ENCODE assay signal across 29 mouse cellular contexts in genomic region chrX:93749165-93749564, GRCm38 (mm10).
DNase-seq lines count a peak whose midpoint lies in the region; ATAC-seq and TF ChIP-seq lines count a peak whose summit lies in the region.
"Had no signal": no experiment of that assay in that cellular context is flagged by ENCODE, and none has a peak within 500 bp of the region (broad histone marks: within the 10 kb centered on the region; RNA-seq: fewer than 3 reads in every experiment).

No protein-coding gene starts in this region.

- TF ChIP-seq RAD21 in MEL (IDR thresholded peaks at IDR 0.05; ENCODE audit: low read depth, low read length), result no peak

- peaks cover 0 to 15% of the 10 kb centered on the region in 2 experiments; a peak in 2 of 4 replicates for H3K36me3 ChIP-seq in MEL (ENCODE audit: control insufficient read depth in 1 of 2, insufficient read depth in 2 of 2, low read length in 2 of 2)
- H3K36me3 ChIP-seq in liver, embryonic 11.5 days (ENCODE audit: control insufficient read depth, insufficient read depth, low read length), result no peaks in the 10 kb centered on the region
- no peaks in the 10 kb centered on the region for H3K36me3 ChIP-seq in liver, embryonic 14.5 days (replicated peaks; ENCODE audit: control insufficient read depth, insufficient read depth, low read depth)
- no peaks in the 10 kb centered on the region for H3K36me3 ChIP-seq in thymus, adult 2 months (ENCODE audit: control insufficient read depth, insufficient read depth, low read length)
- H3K36me3 ChIP-seq: embryonic facial prominence, embryonic 10.5 days; embryonic facial prominence, embryonic 13.5 days; forebrain, embryonic 12.5 days; forebrain, embryonic 15.5 days; heart, embryonic 12.5 days; heart, embryonic 15.5 days had no signal

- WGBS in liver, embryonic 11.5 days, result 84% methylated on average over 1 of the region's 1 CpGs
- WGBS in liver, embryonic 14.5 days (ENCODE audit: insufficient replicate concordance), result 44% methylated on average over 1 of the region's 1 CpGs
- 95% methylated on average over 1 of the region's 1 CpGs for WGBS in thymus, adult 2 months

- peaks cover 3 to 21% of the 10 kb centered on the region in 2 experiments for H3K4me1 ChIP-seq in MEL (ENCODE audit: control insufficient read depth in 1 of 2, insufficient read depth in 2 of 2, low read length in 2 of 2)
- H3K4me1 ChIP-seq in liver, embryonic 11.5 days (replicated peaks; ENCODE audit: control insufficient read depth, insufficient read depth, low read length), result peaks cover 3% of the 10 kb centered on the region; the same call in 1 of the 2 replicates
- H3K4me1 ChIP-seq in liver, embryonic 14.5 days (replicated peaks; ENCODE audit: control insufficient read depth in 2 of 2, insufficient read depth in 2 of 2, low read length in 1 of 2), result peaks cover 23 to 26% of the 10 kb centered on the region in 2 experiments
- H3K4me1 ChIP-seq in thymus, adult 2 months (replicated peaks; ENCODE audit: control insufficient read depth, insufficient read depth, low read length), result no peaks in the 10 kb centered on the region
- H3K4me1 ChIP-seq: embryonic facial prominence, embryonic 10.5 days; embryonic facial prominence, embryonic 13.5 days; forebrain, embryonic 12.5 days; forebrain, embryonic 15.5 days; heart, embryonic 12.5 days; heart, embryonic 15.5 days had no signal

- H3K27me3 ChIP-seq in MEL (ENCODE audit: control insufficient read depth in 1 of 2, insufficient read depth in 2 of 2, low read length in 2 of 2), result no peaks in the 10 kb centered on the region
- H3K27me3 ChIP-seq in liver, embryonic 11.5 days (replicated peaks; ENCODE audit: control insufficient read depth, insufficient read depth, low read length), result no peaks in the 10 kb centered on the region
- no peaks in the 10 kb centered on the region for H3K27me3 ChIP-seq in liver, embryonic 14.5 days (ENCODE audit: control insufficient read depth, insufficient read depth, low read length)
- H3K27me3 ChIP-seq in thymus, adult 2 months (ENCODE audit: control insufficient read depth, insufficient read depth, low read length), result no peaks in the 10 kb centered on the region
- H3K27me3 ChIP-seq: CH12.LX; embryonic facial prominence, embryonic 13.5 days; forebrain, embryonic 15.5 days; heart, embryonic 15.5 days had no signal

- no peak for TF ChIP-seq CTCF in MEL (IDR thresholded peaks at IDR 0.05 in 2 of 3, conservative IDR thresholded peaks at IDR 0.05 in 1 of 3; ENCODE audit: control insufficient read depth in 1 of 3, insufficient read depth in 1 of 3, low read depth in 2 of 3, low read length in 3 of 3, poor library complexity in 1 of 3, severe bottlenecking in 1 of 3)
- TF ChIP-seq CTCF in liver, embryonic 14.5 days (IDR thresholded peaks at IDR 0.05; ENCODE audit: low read depth), result no peak
- TF ChIP-seq CTCF in thymus, adult 2 months (IDR thresholded peaks at IDR 0.05; ENCODE audit: borderline replicate concordance, control insufficient read depth, extremely low read depth, insufficient read depth, low read length, poor library complexity), result no peak

- no peak for TF ChIP-seq POLR2A in MEL (IDR thresholded peaks at IDR 0.05; ENCODE audit: control insufficient read depth in 1 of 2, insufficient read depth in 1 of 2, low read depth in 1 of 2, low read length in 2 of 2, poor library complexity in 1 of 2)
- no peak for TF ChIP-seq POLR2A in thymus, adult 2 months (IDR thresholded peaks at IDR 0.05; ENCODE audit: control insufficient read depth, extremely low read depth, insufficient read depth, low read length, poor library complexity)

- no peaks in the 10 kb centered on the region for H3K79me2 ChIP-seq in MEL (ENCODE audit: control insufficient read depth, insufficient read depth, low read length, poor library complexity)

- TF ChIP-seq EP300 in MEL (IDR thresholded peaks at IDR 0.05; ENCODE audit: low read depth in 1 of 2, low read length in 2 of 2), result no peak
- TF ChIP-seq EP300 in liver, embryonic 14.5 days (IDR thresholded peaks at IDR 0.05; ENCODE audit: low read depth), result no peak

- H3K27ac ChIP-seq in MEL (ENCODE audit: control insufficient read depth, low read depth, low read length), result no peak overlapping the region
- no peak overlapping the region for H3K27ac ChIP-seq in liver, embryonic 11.5 days (ENCODE audit: low read depth, low read length)
- peak overlapping the region; percentile 55 for H3K27ac ChIP-seq in liver, embryonic 14.5 days
- H3K27ac ChIP-seq in thymus, adult 2 months (ENCODE audit: control insufficient read depth, insufficient read depth, low read length), result no peak overlapping the region
- H3K27ac ChIP-seq: embryonic facial prominence, embryonic 10.5 days; embryonic facial prominence, embryonic 13.5 days; forebrain, embryonic 12.5 days; forebrain, embryonic 15.5 days; heart, embryonic 15.5 days; hindbrain, embryonic 14.5 days; hindbrain, postnatal 0 days had no signal

- ATAC-seq in liver, embryonic 11.5 days (replicated peaks; ENCODE audit: low FRiP score), result peak; percentile 60
- ATAC-seq in liver, embryonic 14.5 days (ENCODE audit: insufficient read depth), result peak; percentile 36; the same call in 1 of the 2 replicates
- peak; percentile 43 for ATAC-seq in megakaryocyte progenitor cell, adult 5-6 weeks (replicated peaks; ENCODE audit: poor library complexity)
- ATAC-seq: forebrain, embryonic 15.5 days; hindbrain, postnatal 0 days had no signal

- H3K9me3 ChIP-seq in MEL (replicated peaks; ENCODE audit: insufficient read depth, low read length), result no peaks in the 10 kb centered on the region
- H3K9me3 ChIP-seq in liver, embryonic 11.5 days (ENCODE audit: control insufficient read depth, low read length), result no peaks in the 10 kb centered on the region
- H3K9me3 ChIP-seq in liver, embryonic 14.5 days (ENCODE audit: control insufficient read depth, low read length), result no peaks in the 10 kb centered on the region
- H3K9me3 ChIP-seq: embryonic facial prominence, embryonic 10.5 days; embryonic facial prominence, embryonic 13.5 days; forebrain, embryonic 12.5 days; forebrain, embryonic 15.5 days; G1E; heart, embryonic 12.5 days; heart, embryonic 15.5 days had no signal

- DNase-seq in MEL (ENCODE audit: low read depth, low spot score), result peak; percentile 11
- no peak for DNase-seq in liver, embryonic 11.5 days (ENCODE audit: low spot score)
- DNase-seq in liver, embryonic 14.5 days (ENCODE audit: low read depth in 3 of 3, low spot score in 3 of 3), result peak; percentile 10 to 20 (median 12)
- DNase-seq in thymus, adult 2 months, result no peak
- no peak for DNase-seq in spleen, postnatal 4 days (ENCODE audit: low spot score in 2 of 2)
- DNase-seq in cerebellum, adult 9-11 months, result no peak
- DNase-seq: adrenal gland, adult 8-10 months; adrenal gland, postnatal 36 days; B cell, adult 2 months; cerebellum, adult 18-20 months; cerebellum, adult 9-10 months; cerebellum, postnatal 25 days; embryo, embryonic 11 days; gastrocnemius, postnatal 25 days; heart, adult 18-20 months; heart, postnatal 10 days; heart, postnatal 36 days had no signal

- H3K4me3 ChIP-seq in MEL (ENCODE audit: control insufficient read depth in 1 of 2, insufficient read depth in 1 of 2, low read depth in 2 of 2, low read length in 2 of 2), result no peak overlapping the region
- H3K4me3 ChIP-seq in liver, embryonic 11.5 days (ENCODE audit: low read depth, low read length), result no peak overlapping the region
- no peak overlapping the region for H3K4me3 ChIP-seq in liver, embryonic 14.5 days (ENCODE audit: insufficient read depth in 1 of 2, low read depth in 2 of 2, low read length in 2 of 2)
- H3K4me3 ChIP-seq in thymus, adult 2 months (ENCODE audit: control insufficient read depth, insufficient read depth, low read length), result no peak overlapping the region
- H3K4me3 ChIP-seq: embryonic facial prominence, embryonic 10.5 days; embryonic facial prominence, embryonic 13.5 days; erythroblast, embryonic 14.5 days; forebrain, embryonic 12.5 days; forebrain, embryonic 15.5 days; heart, embryonic 12.5 days; heart, embryonic 15.5 days had no signal

- H3K9ac ChIP-seq in MEL (ENCODE audit: control insufficient read depth, low read depth, low read length, poor library complexity, severe bottlenecking), result no peak overlapping the region
- no peak overlapping the region for H3K9ac ChIP-seq in liver, embryonic 11.5 days (ENCODE audit: low read depth, low read length)
- H3K9ac ChIP-seq in liver, embryonic 14.5 days (replicated peaks), result no peak overlapping the region
- H3K9ac ChIP-seq: embryonic facial prominence, embryonic 13.5 days; forebrain, embryonic 12.5 days; forebrain, embryonic 15.5 days; heart, embryonic 12.5 days; heart, embryonic 15.5 days; hindbrain, embryonic 14.5 days had no signal

- no peak overlapping the region for H3K4me2 ChIP-seq in liver, embryonic 11.5 days
- H3K4me2 ChIP-seq in liver, embryonic 14.5 days (ENCODE audit: low read depth), result no peak overlapping the region
- H3K4me2 ChIP-seq: embryonic facial prominence, embryonic 13.5 days; forebrain, embryonic 12.5 days; forebrain, embryonic 15.5 days; heart, embryonic 12.5 days; heart, embryonic 15.5 days; hindbrain, embryonic 14.5 days had no signal

TF ChIP-seq in MEL, 35 proteins besides CTCF, POLR2A, EP300 and RAD21:
- TF ChIP-seq JUND (IDR thresholded peaks at IDR 0.05; ENCODE audit: low read depth, low read length) (no peak), MAFK (IDR thresholded peaks at IDR 0.05; ENCODE audit: borderline replicate concordance, low read depth, low read length) (no peak), TBP (IDR thresholded peaks at IDR 0.05; ENCODE audit: low read depth, low read length) (no peak), SMC3 (IDR thresholded peaks at IDR 0.05; ENCODE audit: low read depth, low read length) (no peak), NELFE (IDR thresholded peaks at IDR 0.05; ENCODE audit: low read depth, low read length) (no peak), E2F4 (IDR thresholded peaks at IDR 0.05; ENCODE audit: borderline replicate concordance, low read depth, low read length) (no peak), GATA1 (IDR thresholded peaks at IDR 0.05; ENCODE audit: low read depth, low read length) (no peak), MEF2A (IDR thresholded peaks at IDR 0.05; ENCODE audit: extremely low read depth, insufficient replicate concordance, low read depth, low read length, poor library complexity, severe bottlenecking) (no peak), ZNF384 (IDR thresholded peaks at IDR 0.05; ENCODE audit: low read depth, low read length) (no peak), SIN3A (IDR thresholded peaks at IDR 0.05; ENCODE audit: low read length) (no peak), HCFC1 (IDR thresholded peaks at IDR 0.05; ENCODE audit: low read depth, low read length) (no peak), POLR2AphosphoS2 (IDR thresholded peaks at IDR 0.05; ENCODE audit: low read length) (no peak), KAT2A (conservative IDR thresholded peaks at IDR 0.05; ENCODE audit: low read depth, low read length) (no peak), BHLHE40 (IDR thresholded peaks at IDR 0.05; ENCODE audit: borderline replicate concordance, low read depth, low read length) (no peak), ZKSCAN1 (IDR thresholded peaks at IDR 0.05; ENCODE audit: low read depth, low read length) (no peak)

Comparison
In these comparisons a context has a peak if more than half of its experiments do, and no peak if none do; other contexts are left out.
1. DNase-seq: peak in MEL (single experiment) and liver, embryonic 14.5 days (3 of 3); none in liver, embryonic 11.5 days (single experiment), thymus, adult 2 months (single experiment), spleen, postnatal 4 days (0 of 2) and cerebellum, adult 9-11 months (single experiment).
2. Peak in every context shown above with its lines, with median percentiles within 50 percentile points of each other: ATAC-seq.